Mouse (Mus musculus) heart, embryonic 13.5 days (tissue): Measurements from ENCODE around the gene Gm43517. TPM values are rescaled to one million over a fixed set of nuclear protein-coding genes. Genes with fewer than 3 reads are reported as not detected.

Experiments
- ATAC-seq: fragments of 200-750 bp; cut with Nextera tagmentation; 2 replicates; pipeline ENCODE4 v1.8.0; 2017; ENCODE audit warnings: moderate TSS enrichment; ENCODE audit not compliant: insufficient number of reproducible peaks, low FRiP score, low TSS enrichment; ENCODE audit errors: extremely low read depth
- H3K27ac ChIP-seq: fragments of 300-500 bp; sonication (generic); replicated peaks from 2 replicates; pipeline ENCODE4 v1.5.1; 2015; ENCODE audit warnings: moderate library complexity, mild to moderate bottlenecking, inconsistent platforms
- H3K27me3 ChIP-seq: fragments of 300-500 bp; sonication (generic); replicated peaks from 2 replicates; pipeline ENCODE4 v1.6.1; 2015; ENCODE audit warnings: mild to moderate bottlenecking, inconsistent platforms
- H3K36me3 ChIP-seq: fragments of 300-500 bp; sonication (generic); 2 replicates; pipeline ENCODE4 v1.6.1; 2015; ENCODE audit warnings: mild to moderate bottlenecking, inconsistent platforms
- H3K4me1 ChIP-seq: fragments of 300-500 bp; sonication (generic); 2 replicates; pipeline ENCODE4 v1.6.1; 2015; ENCODE audit warnings: inconsistent platforms
- H3K4me2 ChIP-seq: fragments of 300-500 bp; sonication (generic); 2 replicates; pipeline ENCODE4 v1.6.1; 2015; ENCODE audit warnings: inconsistent platforms, mild to moderate bottlenecking, moderate library complexity
- H3K4me3 ChIP-seq: fragments of 300-500 bp; sonication (generic); 2 replicates; pipeline ENCODE4 v1.5.1; 2015; ENCODE audit warnings: moderate library complexity, mild to moderate bottlenecking, inconsistent platforms
- H3K9ac ChIP-seq: fragments of 300-500 bp; sonication (generic); 2 replicates; pipeline ENCODE4 v1.6.1; 2015; ENCODE audit warnings: inconsistent platforms, mild to moderate bottlenecking, moderate library complexity
- H3K9me3 ChIP-seq: fragments of 300-500 bp; sonication (generic); 2 replicates; pipeline ENCODE4 v1.6.1; 2016; ENCODE audit warnings: inconsistent platforms
- WGBS: fragments of 180-500 bp; shearing (Covaris S2); methylation state at CpG from one replicate; pipeline ENCODE4 v1.1.7; 2015; ENCODE audit warnings: mixed read lengths; 5-methylcytosine and 5-hydroxymethylcytosine counted together
- polyA plus RNA-seq: library from polyadenylated mRNA; unstranded; fragments of >200 nt; fragmentation: Nextera tagmentation; extraction: Ambion mirVana; gene quantifications from 2 replicates; pipeline ENCODE4 v1.2.1, GENCODE M21; 2015

Gm43517 gene
- polyA plus RNA-seq, 1 experiment from 2014 or later, result not detected

GRCm38 (mm10) chr12:49378920-49379319 lies 6.1 kb upstream of the Gm43517 start:
- WGBS, result 3% methylated on average over 1 of the region's 1 CpGs
- H3K36me3 ChIP-seq, result no peaks in the 10 kb centered on the region

GRCm38 (mm10) chr12:49379446-49379845 lies 5.5 kb upstream of the Gm43517 start:
- no peak for ATAC-seq
- H3K27me3 ChIP-seq, result peaks cover 98% of the 10 kb centered on the region
- H3K4me3 ChIP-seq, result no peak overlapping the region
- H3K9ac ChIP-seq, result no peak overlapping the region
- H3K9me3 ChIP-seq, result no peaks in the 10 kb centered on the region
- H3K4me1 ChIP-seq, result peaks cover 12% of the 10 kb centered on the region
- H3K4me2 ChIP-seq, result no peak overlapping the region
- H3K36me3 ChIP-seq, result no peaks in the 10 kb centered on the region
- H3K27ac ChIP-seq, result no peak overlapping the region
- 6% methylated on average over 11 of the region's 11 CpGs for WGBS

More at GRCm38 (mm10) chr12:49378920-49379319, 6.1 kb upstream of the Gm43517 start:
- Histone ChIP-seq H3K27ac (no peak overlapping the region), H3K27me3 (peaks cover 98% of the 10 kb centered on the region), H3K4me1 (peaks cover 15% of the 10 kb centered on the region), H3K4me3 (no peak overlapping the region), H3K4me2 (no peak overlapping the region), H3K9ac (no peak overlapping the region), H3K9me3 (no peaks in the 10 kb centered on the region)
- no peak for ATAC-seq

GRCm38 (mm10) chr12:49380442-49380841 lies 4.5 kb upstream of the Gm43517 start:
- ATAC-seq, result no peak
- Histone ChIP-seq H3K4me1 (peaks cover 10% of the 10 kb centered on the region), H3K36me3 (no peaks in the 10 kb centered on the region), H3K27me3 (peaks cover 100% of the 10 kb centered on the region), H3K9ac (no peak overlapping the region), H3K27ac (no peak overlapping the region), H3K4me3 (no peak overlapping the region), H3K9me3 (no peaks in the 10 kb centered on the region), H3K4me2 (no peak overlapping the region)
- WGBS, result 1% methylated on average over 4 of the region's 4 CpGs

- H3K4me3 ChIP-seq, result no peak overlapping the region
- no peak overlapping the region for H3K27ac ChIP-seq
- no peak overlapping the region for H3K4me2 ChIP-seq
- peaks cover 100% of the 10 kb centered on the region for H3K27me3 ChIP-seq
- no peaks in the 10 kb centered on the region for H3K36me3 ChIP-seq
- H3K9me3 ChIP-seq, result no peaks in the 10 kb centered on the region
- ATAC-seq, result no peak
- peaks cover 10% of the 10 kb centered on the region for H3K4me1 ChIP-seq
- no peak overlapping the region for H3K9ac ChIP-seq
- 2% methylated on average over 4 of the region's 4 CpGs for WGBS
These were observed 3.9 kb upstream of the Gm43517 start for GRCm38 (mm10) chr12:49381031-49381525.

DNA sequence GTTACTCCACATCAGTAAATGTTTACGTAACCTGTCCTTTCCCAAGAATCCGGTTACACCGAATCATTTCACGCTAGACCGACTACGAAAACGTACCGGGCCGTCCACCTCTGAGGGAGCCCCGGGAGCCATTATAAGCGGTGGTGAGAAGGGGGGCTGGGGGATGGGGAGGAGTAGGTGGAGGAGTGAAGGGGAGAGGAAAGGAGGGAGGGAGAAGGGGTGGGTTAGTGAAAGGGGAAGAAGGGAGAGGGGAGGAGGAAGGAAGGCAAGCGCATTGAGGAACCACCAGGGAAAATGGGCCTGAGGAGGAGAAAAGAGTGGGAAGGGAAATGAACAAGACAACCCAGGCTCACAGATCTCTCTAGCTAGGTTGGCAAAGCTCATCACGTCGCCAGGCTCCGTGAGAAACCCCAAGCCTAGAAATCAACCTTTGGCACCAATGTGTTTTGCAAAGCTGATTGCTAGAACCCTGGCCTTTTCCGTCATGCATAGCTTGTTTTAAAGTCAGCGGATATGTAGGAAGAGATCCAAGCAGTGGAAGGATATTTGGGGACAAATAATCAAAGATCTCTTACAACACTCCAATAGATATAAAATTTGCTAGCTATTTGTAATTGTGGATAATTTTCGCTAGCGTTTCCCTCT lies 3.1 kb upstream of the Gm43517 start:
- Histone ChIP-seq H3K4me2 (no peak overlapping the region), H3K4me3 (no peak overlapping the region), H3K27me3 (peaks cover 99% of the 10 kb centered on the region), H3K4me1 (peaks cover 10% of the 10 kb centered on the region), H3K27ac (no peak overlapping the region), H3K9me3 (no peaks in the 10 kb centered on the region), H3K36me3 (no peaks in the 10 kb centered on the region), H3K9ac (no peak overlapping the region)
- 2% methylated on average over 19 of the region's 19 CpGs for WGBS
- no peak for ATAC-seq

GRCm38 (mm10) chr12:49382565-49383520 lies 2.1 kb upstream of the Gm43517 start, which contains the start of gene Foxg1:
Gene Foxg1 (plus strand): TSS chr12:49382660.
- no peak within 1 kb of the TSS for H3K27ac ChIP-seq
- peak within 1 kb of the TSS; percentile 49 for H3K4me3 ChIP-seq
- peaks cover 92% of the 10 kb centered on the region for H3K27me3 ChIP-seq
- peaks cover 10% of the 10 kb centered on the region for H3K4me1 ChIP-seq
- H3K9me3 ChIP-seq, result no peaks in the 10 kb centered on the region
- H3K9ac ChIP-seq, result no peak within 1 kb of the TSS; the same call in 1 of the 2 replicates
- H3K36me3 ChIP-seq, result no peaks in the 10 kb centered on the region
- no peak for ATAC-seq
- under 1% methylated on average over 61 of the region's 61 CpGs for WGBS
- peak within 1 kb of the TSS; percentile 68 for H3K4me2 ChIP-seq

- under 1% methylated on average over 56 of the region's 67 CpGs for WGBS
- Histone ChIP-seq H3K4me3 (peak overlapping the region; percentile 49), H3K27me3 (peaks cover 90% of the 10 kb centered on the region), H3K4me1 (peaks cover 10% of the 10 kb centered on the region), H3K9ac (no peak overlapping the region; the same call in 1 of the 2 replicates), H3K27ac (no peak overlapping the region), H3K4me2 (peak overlapping the region; percentile 68), H3K9me3 (no peaks in the 10 kb centered on the region), H3K36me3 (no peaks in the 10 kb centered on the region)
- peak; percentile 68; the same call in 1 of the 2 replicates for ATAC-seq
These were observed 1.3 kb upstream of the Gm43517 start for GRCm38 (mm10) chr12:49383521-49384133.

GRCm38 (mm10) chr12:49384295-49384875 lies 589 bp upstream of the Gm43517 start:
- 2% methylated on average over 46 of the region's 66 CpGs for WGBS

DNA sequence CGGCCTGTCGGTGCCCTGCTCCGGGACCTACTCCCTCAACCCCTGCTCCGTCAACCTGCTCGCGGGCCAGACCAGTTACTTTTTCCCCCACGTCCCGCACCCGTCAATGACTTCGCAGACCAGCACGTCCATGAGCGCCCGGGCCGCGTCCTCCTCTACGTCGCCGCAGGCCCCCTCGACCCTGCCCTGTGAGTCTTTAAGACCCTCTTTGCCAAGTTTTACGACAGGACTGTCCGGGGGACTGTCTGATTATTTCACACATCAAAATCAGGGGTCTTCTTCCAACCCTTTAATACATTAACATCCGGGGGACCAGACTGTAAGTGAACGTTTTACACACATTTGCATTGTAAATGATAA lies 637 bp downstream of the Gm43517 start:
- Histone ChIP-seq H3K4me2 (no peak overlapping the region), H3K27ac (no peak overlapping the region), H3K36me3 (no peaks in the 10 kb centered on the region), H3K27me3 (peaks cover 87% of the 10 kb centered on the region), H3K4me1 (peaks cover 10% of the 10 kb centered on the region), H3K9ac (no peak overlapping the region), H3K4me3 (peak overlapping the region; percentile 49), H3K9me3 (no peaks in the 10 kb centered on the region)
- WGBS, result under 1% methylated on average over 23 of the region's 23 CpGs
- ATAC-seq, result no peak

More at GRCm38 (mm10) chr12:49384295-49384875, 589 bp upstream of the Gm43517 start:
- Histone ChIP-seq H3K4me1 (peaks cover 10% of the 10 kb centered on the region), H3K9me3 (no peaks in the 10 kb centered on the region), H3K4me2 (peak overlapping the region; percentile 68), H3K9ac (no peak overlapping the region), H3K36me3 (no peaks in the 10 kb centered on the region), H3K27ac (no peak overlapping the region), H3K4me3 (peak overlapping the region; percentile 49), H3K27me3 (peaks cover 87% of the 10 kb centered on the region)
- ATAC-seq, result no peak

DNA sequence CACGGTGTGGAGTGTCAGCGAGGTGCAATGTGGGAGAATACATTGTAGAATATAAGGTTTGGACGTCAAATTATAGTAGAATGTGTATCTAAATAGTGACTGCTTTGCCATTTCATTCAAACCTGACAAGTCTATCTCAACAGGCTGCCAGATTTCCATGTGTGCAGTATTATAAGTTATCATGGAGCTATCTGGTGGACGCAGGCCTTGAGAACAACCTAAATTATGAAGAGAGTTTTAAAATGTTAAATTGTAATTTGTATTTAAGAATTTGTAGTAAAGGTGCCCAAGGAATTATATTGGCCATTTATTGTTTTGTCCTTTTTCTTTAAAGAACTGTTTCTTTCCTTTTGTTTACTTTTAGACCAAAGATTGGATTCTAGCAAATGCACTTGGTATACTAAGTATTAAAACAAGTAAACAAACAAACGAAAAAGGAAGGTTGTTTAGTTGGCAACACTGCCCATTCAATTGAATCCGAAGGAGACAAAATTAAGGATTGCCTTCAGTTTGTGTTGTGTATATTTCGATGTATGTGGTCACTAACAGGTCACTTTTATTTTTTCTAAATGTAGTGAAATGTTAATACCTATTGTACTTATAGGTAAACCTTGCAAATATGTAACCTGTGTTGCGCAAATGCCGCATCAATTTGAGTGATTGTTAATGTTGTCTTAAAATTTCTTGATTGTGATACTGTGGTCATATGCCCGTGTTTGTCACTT lies 1.3 kb downstream of the Gm43517 start:
- H3K4me3 ChIP-seq, result no peak overlapping the region
- 12% methylated on average over 10 of the region's 10 CpGs for WGBS
- no peak overlapping the region for H3K27ac ChIP-seq
- H3K4me2 ChIP-seq, result no peak overlapping the region
- H3K36me3 ChIP-seq, result no peaks in the 10 kb centered on the region
- H3K9me3 ChIP-seq, result no peaks in the 10 kb centered on the region
- no peak for ATAC-seq
- H3K4me1 ChIP-seq, result peaks cover 14% of the 10 kb centered on the region
- H3K27me3 ChIP-seq, result peaks cover 87% of the 10 kb centered on the region
- no peak overlapping the region for H3K9ac ChIP-seq
